In genomic region chr7:128960575-128960974, GRCm38 (mm10) we compare ENCODE assay signal across 16 mouse cellular contexts.
"Had no signal": no experiment of that assay in that cellular context is flagged by ENCODE, and none has a peak within 500 bp of the region (broad histone marks: within the 10 kb centered on the region; RNA-seq: fewer than 3 reads in every experiment).

No protein-coding gene starts in this region.

- H3K4me3 ChIP-seq: limb, embryonic 10.5 days; liver, embryonic 15.5 days; midbrain, embryonic 10.5 days; midbrain, embryonic 15.5 days; neural tube, embryonic 13.5 days had no signal

- H3K4me1 ChIP-seq: limb, embryonic 10.5 days; liver, embryonic 15.5 days; midbrain, embryonic 10.5 days; midbrain, embryonic 15.5 days; neural tube, embryonic 13.5 days had no signal

- H3K9ac ChIP-seq: liver, embryonic 15.5 days; lung, embryonic 14.5 days; midbrain, embryonic 15.5 days; neural tube, embryonic 13.5 days had no signal

- H3K4me2 ChIP-seq: liver, embryonic 11.5 days; liver, embryonic 15.5 days; lung, embryonic 14.5 days; midbrain, embryonic 15.5 days; neural tube, embryonic 13.5 days had no signal

- H3K36me3 ChIP-seq: limb, embryonic 10.5 days; liver, embryonic 15.5 days; midbrain, embryonic 10.5 days; midbrain, embryonic 15.5 days; neural tube, embryonic 13.5 days had no signal

- H3K27ac ChIP-seq: limb, embryonic 10.5 days; liver, embryonic 15.5 days; midbrain, embryonic 10.5 days; midbrain, embryonic 15.5 days; neural tube, embryonic 13.5 days had no signal

- H3K27me3 ChIP-seq: liver, embryonic 15.5 days; midbrain, embryonic 15.5 days; neural tube, embryonic 13.5 days had no signal

- DNase-seq: kidney, adult 8-10 months; kidney, postnatal 25 days; layer of hippocampus, adult 9-11 months; lung, embryonic 14.5 days; lung, postnatal 10 days; lung, postnatal 4 days; retina, postnatal 1 day; right cerebral cortex, postnatal 4 days; spleen, adult 18-20 months; thymus, postnatal 36 days had no signal

- H3K9me3 ChIP-seq: limb, embryonic 10.5 days; liver, embryonic 15.5 days; midbrain, embryonic 10.5 days; midbrain, embryonic 15.5 days; neural tube, embryonic 13.5 days had no signal

- ATAC-seq: midbrain, embryonic 15.5 days had no signal
